Mouse (Mus musculus) adrenal gland, adult 18-20 months (tissue): ENCODE measurements around the gene Fnbp1. TPM values are rescaled to one million over a fixed set of nuclear protein-coding genes. Genes with fewer than 3 reads are reported as not detected.

Source experiments
- DNase-seq, 2 experiments: peaks; one replicate each; pipeline ENCODE4 v3.0.0; 2021 to 2022; ENCODE audit warnings: low spot score in 2 of 2
- total RNA-seq, 2 experiments: library from RNA; stranded (reverse); gene quantifications; 1 replicate in 1 of 2; 2 replicates in 1 of 2; pipeline ENCODE4 v1.2.3; 2021

The Fnbp1 gene
- total RNA-seq, 2 experiments from 2014 or later: 54.8 to 63.6 TPM

DNA sequence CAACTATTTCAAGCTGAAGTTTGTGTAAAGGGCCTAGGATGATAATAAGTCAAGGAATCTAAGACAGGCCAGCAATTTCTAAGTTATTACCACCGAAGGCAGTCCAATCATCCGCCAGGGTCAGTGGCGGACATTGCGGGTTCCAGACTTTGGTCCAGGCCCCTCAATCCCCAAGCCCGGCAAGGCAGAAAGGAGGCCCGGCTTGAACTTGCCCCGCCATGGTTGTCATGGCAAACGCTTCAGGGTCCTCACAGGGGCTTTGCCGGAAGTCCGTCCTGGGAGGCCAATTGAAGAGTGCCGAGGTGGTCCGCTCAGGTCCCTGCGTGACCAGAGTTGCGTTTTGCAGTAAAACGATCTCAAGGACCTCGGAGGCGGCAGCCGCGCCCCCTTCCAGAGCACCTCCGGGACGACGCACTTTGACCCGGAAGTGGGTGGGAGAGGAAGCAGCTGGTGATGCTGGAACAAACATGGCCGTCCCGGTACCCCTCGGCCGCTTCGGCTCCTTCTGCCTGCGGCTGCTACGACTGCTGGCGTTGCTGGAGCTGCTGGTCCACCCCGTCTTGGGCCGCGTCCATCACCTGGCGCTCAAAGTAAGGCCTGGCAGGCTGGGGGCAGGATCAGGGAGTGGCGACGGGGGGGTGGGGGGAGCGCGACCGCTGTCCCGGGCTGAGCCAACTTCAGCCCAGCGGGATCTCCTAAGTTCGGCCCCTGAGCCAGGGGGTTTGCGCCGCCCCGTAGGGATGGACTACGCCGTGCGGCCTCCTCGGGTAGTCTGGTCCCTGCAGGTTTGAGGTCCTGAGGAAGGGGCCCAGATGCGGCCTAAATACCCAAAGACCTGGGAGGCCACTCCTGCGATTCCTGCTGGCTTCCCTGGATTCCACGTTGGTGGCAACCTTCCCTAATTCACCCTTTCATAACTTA, 10.3 kb upstream of the Fnbp1 start, which contains the start of gene Gpr107:
Gene Gpr107, plus strand, starts transcription at position 425 of the 921 bp plus-strand sequence.
- DNase-seq: peak; percentile 79

DNA sequence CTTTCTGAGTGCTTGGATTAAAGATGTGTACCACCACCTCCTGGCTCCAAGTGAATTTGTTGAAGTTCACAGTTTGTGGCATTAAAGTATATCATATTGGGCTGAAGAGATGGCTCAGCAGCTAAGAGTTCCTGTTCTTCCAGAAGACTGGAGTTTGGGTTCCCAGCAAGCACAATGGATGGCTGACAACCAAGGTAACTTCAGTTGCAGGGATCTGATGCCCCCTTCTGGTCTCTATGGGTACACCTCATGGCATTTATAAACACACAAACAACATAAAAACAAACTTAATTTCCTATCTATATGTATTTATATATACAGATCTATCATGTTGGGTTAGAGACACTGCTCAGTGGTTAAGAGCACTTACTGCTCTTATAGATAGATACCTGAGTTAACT, 9.0 kb upstream of the Fnbp1 start:
- DNase-seq: no peak

DNA sequence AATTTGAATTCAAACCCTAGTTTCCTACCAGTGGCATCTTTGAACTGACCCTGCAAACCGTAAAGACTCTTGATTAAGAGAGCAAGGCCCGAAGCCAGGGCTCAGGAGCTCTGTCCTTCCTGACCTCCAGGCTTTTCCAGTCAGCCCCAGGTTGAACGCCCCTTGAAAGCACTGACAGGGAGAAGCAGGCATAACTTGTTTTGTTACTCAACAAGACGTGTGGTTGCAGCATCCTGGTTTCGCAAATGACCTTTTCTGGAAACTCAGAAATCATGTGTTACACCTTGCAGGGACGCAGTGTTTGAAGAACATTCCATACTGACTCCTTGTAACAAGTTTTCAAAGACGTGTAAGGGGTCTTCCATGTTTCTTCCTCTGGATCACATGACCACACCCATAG, 5.2 kb upstream of the Fnbp1 start:
- DNase-seq: no peak

DNA sequence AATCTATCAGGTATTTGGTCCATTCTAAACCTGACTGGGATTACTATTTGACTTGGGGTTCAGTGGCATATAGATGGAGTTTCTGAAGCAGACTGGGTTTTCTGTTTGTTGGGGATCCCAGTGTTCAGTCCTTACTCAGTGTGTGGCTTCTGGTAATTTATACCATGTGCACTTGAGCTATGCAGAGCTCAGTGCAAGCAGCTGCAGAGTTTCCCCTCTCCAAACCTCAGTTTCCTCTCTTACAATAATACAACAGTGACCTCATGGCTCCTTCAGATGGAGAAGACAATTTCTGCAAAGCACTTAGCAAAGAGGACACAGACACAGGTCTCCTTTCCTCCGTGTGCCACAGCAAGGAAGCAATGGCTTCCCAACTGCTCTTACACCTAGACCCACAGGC, 3.1 kb upstream of the Fnbp1 start:
- no peak for DNase-seq

DNA sequence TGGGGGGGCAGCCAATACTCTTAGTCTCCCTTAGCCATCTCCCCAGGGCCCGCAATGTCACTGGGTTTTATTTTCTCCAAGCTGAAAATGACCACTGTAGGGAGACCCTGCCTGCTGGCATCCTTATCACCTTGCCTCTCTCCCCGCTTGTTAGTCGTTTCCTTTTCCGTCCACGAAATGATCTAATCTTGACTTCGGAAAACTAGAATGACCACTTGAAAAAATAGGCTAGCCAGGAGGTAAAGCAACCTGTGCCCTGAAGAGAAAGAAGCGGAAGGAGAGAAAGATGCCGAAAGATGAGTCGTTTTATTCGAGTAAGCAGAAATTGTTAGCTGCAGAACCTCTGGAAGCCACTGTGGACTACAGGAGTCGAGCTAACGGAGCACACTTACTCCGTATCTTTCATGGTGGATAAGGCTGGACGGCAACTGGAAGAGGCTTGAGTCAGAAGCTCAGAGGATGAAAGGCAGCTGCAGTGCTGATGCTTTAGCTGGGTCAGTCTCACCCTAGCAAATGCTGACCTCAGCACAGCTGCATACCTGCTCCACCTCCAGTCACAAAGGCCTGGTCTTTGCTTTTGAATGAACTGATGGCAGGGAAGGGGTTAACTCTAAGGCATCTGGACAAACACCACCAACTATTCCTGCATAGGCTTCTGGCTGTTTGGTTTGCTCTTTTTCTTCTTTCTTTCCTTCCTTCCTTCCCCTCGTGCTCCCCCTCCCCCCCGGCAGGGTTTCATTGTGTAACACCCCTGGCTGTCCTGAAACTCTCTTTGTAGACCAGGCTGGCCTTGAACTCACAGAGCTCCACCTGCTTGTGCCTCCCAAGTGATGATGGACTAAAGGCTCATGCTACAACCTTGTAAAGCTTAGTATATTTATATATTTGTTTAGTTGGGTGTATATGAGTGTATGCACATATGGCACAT, 2.2 kb upstream of the Fnbp1 start:
- DNase-seq: no peak

DNA sequence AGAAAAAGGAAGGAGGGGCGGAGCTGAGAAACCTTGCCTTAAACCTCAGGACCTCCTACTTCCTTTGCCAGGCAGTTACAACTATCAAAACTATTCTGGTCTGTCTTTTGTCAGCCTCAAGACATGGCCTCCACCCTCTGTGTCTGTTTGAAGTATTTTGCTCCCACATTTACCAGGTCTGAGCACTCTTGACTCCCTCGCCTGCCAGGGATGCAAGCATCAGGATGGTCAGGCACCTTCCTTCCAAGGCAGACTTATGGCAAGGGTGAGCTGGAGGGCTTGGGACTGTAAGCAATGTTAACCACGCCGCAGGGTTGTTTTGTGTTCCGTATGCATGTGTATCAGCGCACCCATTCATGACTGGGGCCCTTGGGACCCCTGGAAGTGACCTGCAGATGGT, 1.5 kb upstream of the Fnbp1 start:
- DNase-seq: no peak

DNA sequence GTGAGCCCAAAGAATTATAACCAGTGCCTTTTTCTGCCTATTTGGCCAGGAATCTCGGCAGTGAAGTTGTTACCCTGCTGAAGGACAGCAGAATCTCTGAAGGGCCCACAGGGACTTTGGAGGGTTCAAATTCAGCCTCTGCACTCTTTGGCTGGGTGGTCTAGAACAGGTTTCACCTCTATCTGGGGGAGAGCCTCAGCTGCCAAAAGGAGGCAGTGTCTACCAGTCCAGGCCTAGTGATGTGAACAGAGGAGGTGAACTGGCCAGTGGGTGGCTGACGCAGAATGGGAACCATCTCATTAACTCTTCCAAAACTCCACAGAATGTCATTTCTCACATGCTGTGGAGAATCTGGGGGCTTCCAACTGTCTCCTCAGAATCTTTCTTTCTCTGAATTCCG, 697 bp upstream of the Fnbp1 start:
- no peak for DNase-seq

DNA sequence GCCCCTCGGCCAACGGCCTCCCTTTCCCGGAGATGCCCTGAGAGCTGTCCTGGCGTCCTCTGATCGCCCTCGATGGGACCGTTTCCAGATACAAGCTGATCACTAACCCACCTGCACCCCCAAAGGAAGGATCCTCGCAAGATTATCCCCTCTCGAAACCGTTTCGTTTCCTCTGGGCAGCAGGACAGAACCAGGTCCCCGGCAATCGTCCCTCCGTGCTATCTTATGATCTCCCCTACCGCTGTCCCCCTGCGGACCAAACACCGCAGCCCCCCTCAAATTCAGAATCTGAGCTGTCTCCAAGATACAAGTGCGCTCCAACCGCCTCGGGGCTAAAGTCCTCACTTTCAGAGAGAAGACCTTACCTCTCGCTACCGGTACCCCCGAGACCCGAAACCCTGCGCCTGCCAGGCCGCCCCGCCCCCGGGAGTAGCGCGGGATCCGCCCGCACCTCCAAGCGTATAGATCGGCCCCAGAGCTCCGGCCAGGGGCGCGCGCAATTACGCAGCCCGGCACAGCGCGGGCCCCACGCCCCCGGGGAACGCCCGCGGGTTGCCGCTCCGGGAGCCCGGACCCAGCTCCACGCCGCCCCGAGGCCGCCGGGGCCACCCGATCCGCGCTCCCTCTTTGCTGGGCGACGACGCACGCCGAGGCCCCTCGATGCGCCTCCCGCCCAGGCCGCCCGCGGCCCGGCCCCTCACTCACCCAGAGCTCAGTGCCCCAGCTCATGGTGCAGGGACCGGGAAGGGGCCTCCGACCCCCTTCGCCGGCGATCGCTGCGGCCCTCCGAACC, 538 bp downstream of the Fnbp1 start:
- DNase-seq: peak; percentile 49 to 55

DNA sequence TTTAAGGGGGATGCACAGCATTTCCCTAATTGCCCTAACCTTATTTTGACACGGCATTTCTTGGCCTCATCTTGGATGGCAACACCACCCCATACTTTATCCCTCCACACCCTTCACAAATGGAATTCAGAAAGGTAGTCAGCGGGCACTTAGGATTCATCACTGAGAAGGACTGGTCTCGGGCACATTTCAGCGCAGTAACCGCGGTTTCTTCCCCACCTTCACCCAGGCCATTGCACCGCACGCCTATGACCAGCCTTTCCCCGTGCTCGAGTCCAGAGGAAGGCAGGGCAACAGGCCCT, 1.1 kb downstream of the Fnbp1 start:
- no peak for DNase-seq

DNA sequence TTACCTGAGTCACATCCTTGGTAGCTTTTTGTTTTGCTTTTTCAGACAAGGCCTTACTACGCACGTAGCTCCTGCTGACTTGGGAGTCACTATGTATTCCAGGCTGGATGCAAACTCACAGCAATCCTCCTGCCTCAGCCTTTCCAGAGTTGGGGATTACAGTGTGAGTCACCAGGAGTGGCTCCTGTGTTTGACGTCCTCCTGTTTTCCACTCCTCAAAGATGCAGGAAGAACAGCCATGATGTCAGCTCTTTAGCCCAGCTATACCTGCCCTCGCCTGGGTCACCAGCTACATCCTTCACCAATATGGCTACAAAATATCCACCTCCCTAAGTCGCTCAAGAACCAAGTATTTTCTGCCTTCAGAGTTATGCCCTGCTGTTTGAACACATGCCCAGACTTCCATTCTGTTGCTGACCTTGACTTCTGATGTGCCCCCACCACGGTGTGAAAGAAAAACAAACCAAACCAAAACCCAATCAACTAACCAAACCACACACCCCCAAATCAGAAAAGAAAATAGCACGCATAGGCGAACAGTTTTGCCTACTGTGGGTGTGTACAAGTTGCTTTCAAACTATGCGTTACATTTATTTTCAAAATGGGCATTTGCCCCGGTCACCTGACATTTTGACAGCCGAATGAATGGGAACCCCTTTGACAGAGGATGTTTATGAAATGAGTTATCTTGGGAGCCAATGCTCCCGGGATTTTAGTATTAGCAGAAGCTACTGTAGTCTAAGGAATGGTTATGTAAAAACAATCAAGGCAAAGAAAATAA, 1.6 kb downstream of the Fnbp1 start:
- no peak for DNase-seq

DNA sequence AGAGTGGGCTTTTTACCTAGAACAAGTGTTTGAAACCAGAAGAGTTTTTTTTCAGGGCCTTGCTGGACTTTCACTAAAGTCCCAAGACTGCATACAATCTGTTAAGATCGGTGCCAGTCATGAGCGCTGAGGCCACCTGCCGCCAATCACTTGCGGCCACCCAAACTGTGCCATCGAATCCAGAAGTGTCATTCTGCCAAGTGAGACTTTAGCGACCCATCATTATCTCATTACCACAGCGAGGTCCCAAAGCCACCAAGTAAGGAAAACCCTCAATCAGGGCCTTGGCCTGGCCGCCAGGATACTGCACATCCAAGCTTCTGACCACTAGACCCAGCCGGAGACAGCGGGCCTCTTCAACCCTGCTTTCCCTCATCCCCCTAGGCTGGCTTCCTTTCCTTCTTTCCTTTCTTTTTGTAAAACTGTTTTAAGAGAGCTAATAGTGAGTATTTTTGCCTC, 2.6 kb downstream of the Fnbp1 start:
- no peak for DNase-seq

DNA sequence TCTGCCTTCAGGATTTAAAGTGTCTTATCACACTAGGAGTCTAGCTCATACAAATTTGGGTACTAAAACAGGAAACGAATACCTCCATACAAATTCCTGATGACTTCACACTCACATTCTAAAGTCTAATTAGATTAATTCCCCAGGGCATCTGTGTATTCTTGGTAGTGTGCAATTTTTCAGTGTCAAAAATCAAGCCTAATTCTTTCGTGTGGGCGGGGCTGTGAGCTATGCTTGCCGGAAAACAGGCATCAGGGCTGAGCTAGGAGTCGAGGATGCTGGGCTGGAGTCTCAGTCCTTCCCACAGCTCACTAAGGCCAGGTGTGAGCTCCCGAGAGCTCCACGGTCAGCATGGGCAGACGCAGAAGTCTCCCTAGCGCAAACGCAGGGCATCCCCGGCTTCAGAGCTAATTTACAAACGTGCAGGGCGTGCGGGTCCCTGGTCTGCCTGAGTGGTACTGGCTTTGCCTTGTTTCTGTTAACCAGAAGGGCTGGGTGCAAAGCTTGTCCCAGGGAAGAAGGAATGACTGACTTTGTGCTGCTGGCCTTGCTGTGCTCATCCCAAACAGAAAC, 4.7 kb downstream of the Fnbp1 start:
- no peak for DNase-seq

DNA sequence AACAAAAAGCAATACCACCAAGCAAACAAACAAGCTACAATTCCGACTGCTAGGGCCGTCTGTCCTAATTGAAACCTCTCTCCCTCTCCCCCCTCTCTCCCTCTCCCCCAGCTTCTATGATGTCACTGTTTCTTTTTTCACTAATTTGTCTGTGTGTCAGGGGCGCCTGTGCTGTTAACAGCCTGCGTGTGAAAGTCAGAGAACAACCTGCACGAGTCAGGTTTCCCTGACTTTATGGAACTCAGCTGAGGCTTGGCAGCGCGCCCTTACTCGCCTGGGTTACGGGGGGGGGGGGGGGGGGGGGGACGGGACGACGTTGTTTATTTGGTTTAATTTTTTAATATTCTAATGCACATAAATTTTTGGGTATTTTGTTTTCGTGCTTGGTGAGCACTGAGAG, 5.5 kb downstream of the Fnbp1 start:
- no peak for DNase-seq

DNA sequence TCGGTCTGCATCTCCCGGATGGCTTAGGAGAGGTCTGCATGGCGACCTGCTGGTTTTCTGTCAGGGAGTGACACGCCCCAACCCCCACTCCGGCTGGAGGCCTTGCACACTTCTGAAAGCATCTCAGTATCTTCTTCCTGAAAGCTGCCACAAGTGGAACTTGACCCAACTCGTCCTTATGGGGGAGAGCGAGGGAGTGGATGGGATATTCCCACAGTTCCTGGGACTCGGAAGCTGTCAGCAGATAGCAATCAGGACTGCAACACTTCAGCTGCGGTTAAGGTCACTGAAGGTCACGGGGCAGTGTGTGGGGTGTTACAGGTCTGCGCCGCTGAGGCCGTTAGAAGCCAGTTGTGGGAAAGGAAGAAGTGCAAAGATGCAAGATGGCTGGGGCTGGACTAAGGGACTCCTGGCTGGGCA, 6.3 kb downstream of the Fnbp1 start:
- DNase-seq: no peak

DNA sequence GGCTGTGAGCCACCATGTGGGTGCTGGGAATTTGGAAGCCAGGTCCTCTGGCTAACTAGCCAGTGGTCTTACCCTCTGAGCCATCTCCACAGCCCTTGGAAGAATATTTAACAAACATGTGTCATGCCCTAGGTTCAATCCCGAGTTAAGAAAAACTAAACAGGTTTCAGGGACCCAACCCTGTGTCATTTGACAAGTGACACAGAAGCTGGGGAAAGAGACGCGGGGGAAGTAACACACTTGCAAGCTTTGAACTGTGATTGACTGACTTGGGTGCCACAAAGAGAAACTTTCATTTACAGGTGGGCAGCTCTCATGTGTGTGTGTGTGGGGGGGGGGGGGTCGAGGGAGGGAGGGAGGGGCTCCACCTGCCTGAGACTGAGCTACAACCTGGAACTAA, 7.8 kb downstream of the Fnbp1 start:
- no peak for DNase-seq

DNA sequence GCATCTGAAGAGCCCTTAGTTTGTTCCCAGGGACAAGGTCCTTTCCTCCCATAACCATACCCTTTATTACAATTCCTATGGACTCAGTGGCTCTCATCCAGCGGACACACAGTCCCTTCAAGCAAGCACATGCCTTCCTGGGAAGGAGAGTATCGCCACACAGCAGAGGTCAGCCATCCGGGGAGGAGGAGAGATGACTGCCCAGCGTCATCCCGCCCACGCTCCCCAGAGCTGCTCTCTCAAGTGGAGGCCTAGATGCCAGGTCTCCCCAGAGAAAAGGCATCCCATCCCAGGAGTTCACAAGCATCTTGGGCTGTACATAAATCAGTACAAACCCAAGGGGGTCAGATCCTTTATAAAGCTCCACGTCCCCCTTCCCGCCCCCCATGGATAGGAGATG, 9.1 kb downstream of the Fnbp1 start:
- DNase-seq: no peak

DNA sequence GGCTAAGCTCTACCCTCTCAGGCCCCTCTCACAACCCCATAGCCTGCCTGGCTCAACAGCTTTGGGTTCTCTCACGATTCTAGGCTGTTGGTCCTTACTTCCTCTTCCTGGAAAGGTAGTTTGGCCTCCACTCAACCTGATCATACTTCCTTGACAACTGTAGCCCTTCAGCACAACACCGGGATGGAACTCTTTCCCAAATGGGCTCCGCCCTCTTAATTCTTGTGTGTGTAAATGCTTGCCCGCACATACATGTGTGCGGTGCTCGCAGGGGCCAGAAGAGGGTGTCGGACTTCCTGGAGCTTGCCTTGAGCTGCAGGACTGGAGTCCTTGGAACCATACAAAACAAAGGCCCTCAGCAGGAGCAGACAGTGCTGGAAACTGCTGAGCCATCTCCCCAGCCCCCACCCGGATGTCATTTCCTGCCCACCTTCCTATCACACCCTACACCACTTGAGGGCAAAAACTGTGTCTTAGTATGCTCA, 11.0 kb downstream of the Fnbp1 start:
- DNase-seq: no peak

DNA sequence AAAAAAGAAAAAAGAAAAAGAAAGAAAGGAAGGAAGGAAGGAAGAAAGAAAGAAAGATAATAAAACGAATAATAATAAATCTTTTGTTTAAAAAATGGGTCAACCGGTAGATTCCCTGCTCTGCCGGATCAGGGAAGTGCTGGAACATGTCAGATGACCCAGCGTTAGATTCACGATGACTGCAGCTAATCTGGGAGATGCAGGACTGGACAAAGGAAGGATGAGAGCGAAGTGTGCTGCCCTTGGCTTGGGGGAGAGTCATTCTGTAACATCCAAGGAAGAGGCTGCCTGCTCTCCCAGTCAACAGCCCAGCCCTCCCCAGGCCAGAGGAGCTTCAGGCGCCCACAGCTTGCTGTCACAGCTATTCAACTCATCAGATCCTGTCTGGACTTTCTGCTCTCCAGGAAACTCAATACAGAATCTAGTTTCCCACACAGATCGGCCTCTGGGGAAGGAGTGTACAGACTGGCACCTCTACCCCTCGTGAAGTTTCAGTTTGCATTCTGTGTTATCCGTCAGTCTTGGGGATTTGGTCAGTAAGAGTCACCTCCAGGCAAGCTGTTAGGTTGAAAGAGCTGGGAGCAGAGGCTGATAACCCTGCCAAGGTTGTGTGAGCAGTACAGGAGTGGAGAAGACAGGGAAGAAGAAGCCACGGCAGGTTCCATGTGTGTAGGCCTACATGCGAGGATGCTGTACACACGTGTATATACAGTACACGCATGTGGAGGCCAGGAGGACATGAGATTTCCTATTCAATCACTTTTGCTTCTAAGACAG, 11.9 kb downstream of the Fnbp1 start:
- DNase-seq: no peak

DNA sequence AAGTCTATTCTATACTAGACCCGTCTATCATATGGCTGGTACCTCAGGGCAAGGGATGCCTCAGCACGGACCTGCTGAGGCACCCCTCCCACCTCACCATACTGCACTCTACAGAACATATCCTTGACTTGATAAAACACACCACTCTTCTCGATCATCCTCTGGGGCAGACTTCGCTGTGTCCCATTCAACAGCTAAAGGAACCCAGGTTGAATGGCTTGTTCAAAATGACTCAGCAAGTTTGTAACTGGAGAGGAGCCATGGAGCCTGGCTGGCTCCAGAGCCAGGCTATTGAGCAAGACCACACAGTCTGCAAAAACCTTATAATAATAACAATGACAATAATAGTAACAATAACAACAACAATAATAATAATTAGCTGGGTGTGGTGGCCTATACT, 13.9 kb downstream of the Fnbp1 start:
- DNase-seq: no peak
